Mouse (Mus musculus): ENCODE measurements around the gene Scarf1. TPM values are rescaled to one million over a fixed set of nuclear protein-coding genes. Genes with fewer than 3 reads are reported as not detected.

Gene Scarf1
- polyA plus RNA-seq, 1 experiment, result 3.4 TPM

- Histone ChIP-seq H3K4me3 (ENCODE audit: insufficient read depth, low read depth, low read length) (no peak overlapping the region), H3K27ac (replicated peaks; ENCODE audit: low read depth, low read length) (no peak overlapping the region), H3K4me1 (ENCODE audit: control insufficient read depth, insufficient read depth, insufficient read length, low read length) (no peaks in the 10 kb centered on the region)
Measured at GRCm38 (mm10) chr11:75494296-75495049, 18.9 kb upstream of the Scarf1 start.

GRCm38 (mm10) chr11:75498126-75498525 is 15.2 kb upstream of the Scarf1 start:
- H3K27ac ChIP-seq (replicated peaks; ENCODE audit: low read depth, low read length), result no peak overlapping the region
- H3K4me3 ChIP-seq (ENCODE audit: insufficient read depth, low read depth, low read length), result no peak overlapping the region
- no peaks in the 10 kb centered on the region for H3K4me1 ChIP-seq (ENCODE audit: control insufficient read depth, insufficient read depth, insufficient read length, low read length)

GRCm38 (mm10) chr11:75508162-75508561 is 5.2 kb upstream of the Scarf1 start:
- H3K27ac ChIP-seq (replicated peaks; ENCODE audit: low read depth, low read length), result no peak overlapping the region
- peaks cover 11% of the 10 kb centered on the region for H3K4me1 ChIP-seq (ENCODE audit: control insufficient read depth, insufficient read depth, insufficient read length, low read length)
- no peak overlapping the region for H3K4me3 ChIP-seq (ENCODE audit: insufficient read depth, low read depth, low read length)

GRCm38 (mm10) chr11:75508904-75509303 is 4.4 kb upstream of the Scarf1 start:
- Histone ChIP-seq H3K27ac (replicated peaks; ENCODE audit: low read depth, low read length) (peak overlapping the region; percentile 98), H3K4me1 (ENCODE audit: control insufficient read depth, insufficient read depth, insufficient read length, low read length) (peaks cover 11% of the 10 kb centered on the region), H3K4me3 (ENCODE audit: insufficient read depth, low read depth, low read length) (no peak overlapping the region)

GRCm38 (mm10) chr11:75509741-75510626 is 3.4 kb upstream of the Scarf1 start, which contains the start of gene Rilp:
Gene Rilp (plus strand): TSS chr11:75510094.
- Histone ChIP-seq H3K4me1 (ENCODE audit: control insufficient read depth, insufficient read depth, insufficient read length, low read length) (peaks cover 12% of the 10 kb centered on the region), H3K4me3 (ENCODE audit: insufficient read depth, low read depth, low read length) (peak within 1 kb of the TSS; percentile 90), H3K27ac (replicated peaks; ENCODE audit: low read depth, low read length) (peak within 1 kb of the TSS; percentile 98)

GRCm38 (mm10) chr11:75510627-75510993 is 2.7 kb upstream of the Scarf1 start:
- Histone ChIP-seq H3K4me3 (ENCODE audit: insufficient read depth, low read depth, low read length) (peak overlapping the region; percentile 90), H3K4me1 (ENCODE audit: control insufficient read depth, insufficient read depth, insufficient read length, low read length) (peaks cover 16% of the 10 kb centered on the region), H3K27ac (replicated peaks; ENCODE audit: low read depth, low read length) (peak overlapping the region; percentile 98)

- H3K4me3 ChIP-seq (ENCODE audit: insufficient read depth, low read depth, low read length), result peak overlapping the region; percentile 10
- peak overlapping the region; percentile 96 for H3K27ac ChIP-seq (replicated peaks; ENCODE audit: low read depth, low read length)
- H3K4me1 ChIP-seq (ENCODE audit: control insufficient read depth, insufficient read depth, insufficient read length, low read length), result peaks cover 16% of the 10 kb centered on the region
Measured at GRCm38 (mm10) chr11:75511213-75511612, 2.1 kb upstream of the Scarf1 start.

GRCm38 (mm10) chr11:75512301-75513018 is 880 bp upstream of the Scarf1 start:
- H3K27ac ChIP-seq (replicated peaks; ENCODE audit: low read depth, low read length), result peak overlapping the region; percentile 96
- no peak overlapping the region for H3K4me3 ChIP-seq (ENCODE audit: insufficient read depth, low read depth, low read length)
- peaks cover 16% of the 10 kb centered on the region for H3K4me1 ChIP-seq (ENCODE audit: control insufficient read depth, insufficient read depth, insufficient read length, low read length)

- Histone ChIP-seq H3K4me3 (ENCODE audit: insufficient read depth, low read depth, low read length) (peak overlapping the region; percentile 13; the same call in 1 of the 2 replicates), H3K4me1 (ENCODE audit: control insufficient read depth, insufficient read depth, insufficient read length, low read length) (peaks cover 12% of the 10 kb centered on the region), H3K27ac (replicated peaks; ENCODE audit: low read depth, low read length) (no peak overlapping the region; the same call in 1 of the 2 replicates)
Measured at GRCm38 (mm10) chr11:75515186-75515585, 1.8 kb downstream of the Scarf1 start.

- Histone ChIP-seq H3K4me1 (ENCODE audit: control insufficient read depth, insufficient read depth, insufficient read length, low read length) (peaks cover 4% of the 10 kb centered on the region), H3K27ac (replicated peaks; ENCODE audit: low read depth, low read length) (no peak overlapping the region), H3K4me3 (ENCODE audit: insufficient read depth, low read depth, low read length) (no peak overlapping the region)
Measured at GRCm38 (mm10) chr11:75519834-75520633, 6.7 kb downstream of the Scarf1 start.

- Histone ChIP-seq H3K4me3 (ENCODE audit: insufficient read depth, low read depth, low read length) (no peak overlapping the region), H3K4me1 (ENCODE audit: control insufficient read depth, insufficient read depth, insufficient read length, low read length) (no peaks in the 10 kb centered on the region), H3K27ac (replicated peaks; ENCODE audit: low read depth, low read length) (no peak overlapping the region)
Measured at GRCm38 (mm10) chr11:75521609-75522008, 8.3 kb downstream of the Scarf1 start.

GRCm38 (mm10) chr11:75522793-75523192 is 9.5 kb downstream of the Scarf1 start:
- Histone ChIP-seq H3K27ac (replicated peaks; ENCODE audit: low read depth, low read length) (no peak overlapping the region), H3K4me3 (ENCODE audit: insufficient read depth, low read depth, low read length) (no peak overlapping the region)

GRCm38 (mm10) chr11:75525531-75526125 is 12.3 kb downstream of the Scarf1 start:
- no peak overlapping the region for H3K27ac ChIP-seq (replicated peaks; ENCODE audit: low read depth, low read length)
- H3K4me1 ChIP-seq (ENCODE audit: control insufficient read depth, insufficient read depth, insufficient read length, low read length), result no peaks in the 10 kb centered on the region
- H3K4me3 ChIP-seq (ENCODE audit: insufficient read depth, low read depth, low read length), result no peak overlapping the region

More at GRCm38 (mm10) chr11:75522793-75523192, 9.5 kb downstream of the Scarf1 start:
- H3K4me1 ChIP-seq (ENCODE audit: control insufficient read depth, insufficient read depth, insufficient read length, low read length), result no peaks in the 10 kb centered on the region

GRCm38 (mm10) chr11:75526943-75527342 is 13.6 kb downstream of the Scarf1 start:
- Histone ChIP-seq H3K4me1 (ENCODE audit: control insufficient read depth, insufficient read depth, insufficient read length, low read length) (no peaks in the 10 kb centered on the region), H3K27ac (replicated peaks; ENCODE audit: low read depth, low read length) (no peak overlapping the region), H3K4me3 (ENCODE audit: insufficient read depth, low read depth, low read length) (no peak overlapping the region)
